12 mouse cellular contexts compared by ENCODE assay signal in genomic region chr2:72426776-72427175, GRCm38 (mm10). TPM values are rescaled to one million over a fixed set of nuclear protein-coding genes. Genes with fewer than 3 reads are reported as not detected.
A peak's percentile ranks its signal among the peaks of the same experiment; 100 is the strongest.
DNase-seq lines count a peak whose midpoint lies in the region; ATAC-seq and TF ChIP-seq lines count a peak whose summit lies in the region.
"Had no signal": no experiment of that assay in that cellular context is flagged by ENCODE, and none has a peak within 500 bp of the region (broad histone marks: within the 10 kb centered on the region; RNA-seq: fewer than 3 reads in every experiment).

No protein-coding gene starts in this region.

- peak in 1 of 2 experiments; percentile 12 for DNase-seq in left cerebral cortex, adult 2 months (ENCODE audit: extremely low spot score in 1 of 2, low spot score in 2 of 2)
- DNase-seq in left cerebral cortex, adult 8-10 months (ENCODE audit: low spot score in 2 of 2) = no peak
- DNase-seq in left cerebral cortex, postnatal 4 days = peak; percentile 13
- peak; percentile 76 for DNase-seq in retina, embryonic 14.5 days (ENCODE audit: low spot score)
- DNase-seq in adipocyte (ENCODE audit: low spot score) = no peak
- no peak for DNase-seq in kidney, postnatal 36 days
- DNase-seq in spleen, postnatal 14 days (ENCODE audit: low spot score in 2 of 2) = no peak
- DNase-seq: cerebellum, adult 9-10 months; gastrocnemius, postnatal 36 days; lung, postnatal 36 days had no signal

- no peak for TF ChIP-seq CTCF in left cerebral cortex, adult 2 months (IDR thresholded peaks at IDR 0.05)

- no peaks in the 10 kb centered on the region for H3K36me3 ChIP-seq in forebrain, embryonic 15.5 days

- H3K4me2 ChIP-seq in forebrain, embryonic 15.5 days (replicated peaks) = peak overlapping the region; percentile 32

- H3K27me3 ChIP-seq in forebrain, embryonic 15.5 days = 0 out of 2 replicates have a peak, but pooled peaks cover 4% of the 10 kb centered on the region

- intact Hi-C loops in left cerebral cortex, adult 2 months (cut with DNase I) = no loop called here
- intact Hi-C loops in left cerebral cortex, postnatal 4 days (cut with DNase I) = no loop called here

- no peak overlapping the region for H3K27ac ChIP-seq in left cerebral cortex, adult 2 months
- peak overlapping the region; percentile 79 for H3K27ac ChIP-seq in forebrain, embryonic 15.5 days (replicated peaks)

- 3% methylated on average over 8 of the region's 8 CpGs for WGBS in forebrain, embryonic 15.5 days

- H3K9me3 ChIP-seq in forebrain, embryonic 15.5 days = no peaks in the 10 kb centered on the region

- peaks cover 43% of the 10 kb centered on the region for H3K4me1 ChIP-seq in forebrain, embryonic 15.5 days

- no peak overlapping the region for H3K9ac ChIP-seq in forebrain, embryonic 15.5 days (replicated peaks)

- peak overlapping the region; percentile 9; the same call in 1 of the 2 replicates for H3K4me3 ChIP-seq in left cerebral cortex, adult 2 months
- peak overlapping the region; percentile 13; the same call in 1 of the 2 replicates for H3K4me3 ChIP-seq in forebrain, embryonic 15.5 days

- peak; percentile 96 for ATAC-seq in forebrain, embryonic 15.5 days (replicated peaks)
- ATAC-seq: intestine, embryonic 16.5 days had no signal

RNA-seq across cellular contexts. Expression of gene Cdca7, which starts 49.2 kb away (rescaled TPM):
- total RNA-seq in left cerebral cortex, adult 2 months (2021) = 1 to 10 TPM; 4.3 to 4.4 TPM
- total RNA-seq in left cerebral cortex, adult 8-10 months (2022) = 1 to 10 TPM; 5.7 to 6.9 (median 6.3) TPM
- 122 and 125 TPM in 2 replicates for polyA plus RNA-seq in forebrain, embryonic 15.5 days (2015; fragmentation: Nextera tagmentation; extraction: Ambion mirVana)
- 10 to 100 TPM; 13.3 to 17.2 TPM for total RNA-seq in left cerebral cortex, postnatal 4 days (2021)

Comparison
In these comparisons a context has a peak if more than half of its experiments do, and no peak if none do; other contexts are left out.
1. DNase-seq: peak in left cerebral cortex, postnatal 4 days (single experiment) and retina, embryonic 14.5 days (single experiment); none in left cerebral cortex, adult 8-10 months (0 of 2), adipocyte (single experiment), kidney, postnatal 36 days (0 of 2) and spleen, postnatal 14 days (0 of 2).